ENCODE assay signal across 7 mouse cellular contexts in the genomic region with DNA sequence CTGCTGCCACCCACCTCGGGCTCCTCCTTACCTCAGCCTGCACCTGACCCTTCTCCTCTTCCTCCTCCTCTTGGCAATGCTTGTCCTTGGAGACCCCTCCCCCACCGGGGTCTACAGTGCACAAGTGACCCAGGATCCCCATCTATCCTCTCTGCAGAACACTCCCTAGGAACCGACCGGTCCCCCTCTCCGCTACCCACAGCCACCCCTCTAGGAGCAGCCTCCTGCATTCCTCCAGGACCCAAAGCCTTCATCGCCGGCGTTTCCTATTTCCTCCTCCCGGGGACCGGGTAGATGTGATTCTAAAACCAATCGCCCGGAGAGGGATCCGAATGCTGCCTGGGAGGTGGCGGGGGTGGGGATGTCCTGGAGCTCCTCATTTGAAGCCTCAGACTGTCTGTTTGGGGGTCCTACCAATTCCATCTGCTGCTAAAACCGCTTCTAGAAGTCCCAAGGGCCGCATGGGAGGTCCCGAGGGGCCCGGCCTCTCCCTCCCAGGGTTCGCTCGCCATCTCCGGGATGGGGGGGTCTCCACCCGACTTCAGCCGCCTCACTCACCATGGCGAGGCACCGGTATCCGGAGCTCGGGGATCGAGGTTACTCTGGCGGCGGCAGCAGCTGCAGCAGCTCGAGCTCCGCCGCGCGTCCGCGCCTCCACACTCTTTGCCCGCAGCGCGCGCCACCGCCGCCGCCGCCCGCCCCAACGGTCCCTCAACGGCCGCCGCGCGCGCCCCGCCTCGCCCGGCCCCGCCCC. TPM values are rescaled to one million over a fixed set of nuclear protein-coding genes. Genes with fewer than 3 reads are reported as not detected.
DNase-seq lines count a peak whose midpoint lies in the region; ATAC-seq lines count a peak whose summit lies in the region.

No protein-coding gene starts in this region.

- no peak for DNase-seq in lung, postnatal 25 days (ENCODE audit: low spot score)
- peak; percentile 56 to 62 for DNase-seq in cerebellum, adult 18-20 months
- peak; percentile 50 to 55 for DNase-seq in layer of hippocampus, postnatal 36 days

- H3K27ac ChIP-seq in lung, embryonic 15.5 days = peak overlapping the region; percentile 95
- peak overlapping the region; percentile 99 for H3K27ac ChIP-seq in forebrain, embryonic 15.5 days (replicated peaks)
- H3K27ac ChIP-seq in midbrain, embryonic 16.5 days (ENCODE audit: low read length) = peak overlapping the region; percentile 96

- H3K9ac ChIP-seq in lung, embryonic 15.5 days = peak overlapping the region; percentile 99
- H3K9ac ChIP-seq in forebrain, embryonic 15.5 days (replicated peaks) = peak overlapping the region; percentile 92
- peak overlapping the region; percentile 90 for H3K9ac ChIP-seq in midbrain, embryonic 16.5 days (ENCODE audit: low read depth, low read length)

- WGBS in lung, embryonic 15.5 days = under 1% methylated on average over 57 of the region's 57 CpGs
- WGBS in forebrain, embryonic 15.5 days = under 1% methylated on average over 56 of the region's 57 CpGs
- 0% methylated on average over 55 of the region's 57 CpGs for WGBS in midbrain, embryonic 16.5 days

- H3K36me3 ChIP-seq in lung, embryonic 15.5 days = peaks cover 18% of the 10 kb centered on the region
- H3K36me3 ChIP-seq in forebrain, embryonic 15.5 days = peaks cover 9% of the 10 kb centered on the region; the same call in 1 of the 2 replicates
- peaks cover 10% of the 10 kb centered on the region; the same call in 1 of the 2 replicates for H3K36me3 ChIP-seq in midbrain, embryonic 16.5 days (ENCODE audit: control insufficient read depth, insufficient read depth, low read length)

- peak overlapping the region; percentile 66 for H3K4me2 ChIP-seq in lung, embryonic 15.5 days
- H3K4me2 ChIP-seq in forebrain, embryonic 15.5 days (replicated peaks) = peak overlapping the region; percentile 85
- H3K4me2 ChIP-seq in midbrain, embryonic 16.5 days (ENCODE audit: low read length) = peak overlapping the region; percentile 79

- no peaks in the 10 kb centered on the region for H3K27me3 ChIP-seq in lung, embryonic 15.5 days
- no peaks in the 10 kb centered on the region for H3K27me3 ChIP-seq in forebrain, embryonic 15.5 days
- no peaks in the 10 kb centered on the region for H3K27me3 ChIP-seq in midbrain, embryonic 16.5 days (ENCODE audit: control insufficient read depth, insufficient read depth, low read depth, low read length)

- peak overlapping the region; percentile 92 for H3K4me3 ChIP-seq in lung, embryonic 15.5 days
- peak overlapping the region; percentile 58 for H3K4me3 ChIP-seq in forebrain, embryonic 15.5 days
- peak overlapping the region; percentile 74 for H3K4me3 ChIP-seq in midbrain, embryonic 16.5 days (ENCODE audit: low read depth, low read length)

- no peak; the same call in 1 of the 2 replicates for ATAC-seq in lung, embryonic 15.5 days (ENCODE audit: borderline replicate concordance, extremely low read depth, low FRiP score, low TSS enrichment)
- ATAC-seq in forebrain, embryonic 15.5 days (replicated peaks) = peak; percentile 74
- ATAC-seq in midbrain, embryonic 16.5 days = peak; percentile 8
- ATAC-seq in CD4-positive, CD25-positive, alpha-beta regulatory T cell, adult 4 months = no peak

- H3K4me1 ChIP-seq in lung, embryonic 15.5 days = peaks cover 39% of the 10 kb centered on the region
- peaks cover 41% of the 10 kb centered on the region for H3K4me1 ChIP-seq in forebrain, embryonic 15.5 days
- H3K4me1 ChIP-seq in midbrain, embryonic 16.5 days (ENCODE audit: control insufficient read depth, insufficient read depth, low read length) = peaks cover 32% of the 10 kb centered on the region

- H3K9me3 ChIP-seq in lung, embryonic 15.5 days = no peaks in the 10 kb centered on the region
- H3K9me3 ChIP-seq in forebrain, embryonic 15.5 days = no peaks in the 10 kb centered on the region
- no peaks in the 10 kb centered on the region for H3K9me3 ChIP-seq in midbrain, embryonic 16.5 days (replicated peaks; ENCODE audit: control insufficient read depth, low read length, poor library complexity, severe bottlenecking)

RNA-seq across cellular contexts. Expression of a gene that starts 0.5 kb away (rescaled TPM):
- 101 and 104 TPM in 2 replicates for polyA plus RNA-seq in lung, embryonic 15.5 days (2015; fragmentation: Nextera tagmentation; extraction: Ambion mirVana)
- 291 and 305 TPM in 2 replicates for polyA plus RNA-seq in forebrain, embryonic 15.5 days (2015; fragmentation: Nextera tagmentation; extraction: Ambion mirVana)
- 1,000 to 10,000 TPM; 2,055 to 2,361 TPM for total RNA-seq in layer of hippocampus, postnatal 36 days (2021)
- polyA plus RNA-seq in midbrain, embryonic 16.5 days (2015; fragmentation: Nextera tagmentation; extraction: Ambion mirVana) = 405 and 443 TPM in 2 replicates
- polyA plus RNA-seq in CD4-positive, CD25-positive, alpha-beta regulatory T cell, adult 4 months (2017; shearing (Covaris generic)) = 100 to 1,000 TPM in 1 of 2 experiments, 10 to 100 TPM in 1; 48.5 to 103 TPM

RNA-seq across cellular contexts. Expression of a gene that starts 17.2 kb away (rescaled TPM):
- polyA plus RNA-seq in lung, embryonic 15.5 days (2015; fragmentation: Nextera tagmentation; extraction: Ambion mirVana) = 2.0 and 2.4 TPM in 2 replicates
- 0.13 and 0.29 TPM in 2 replicates for polyA plus RNA-seq in forebrain, embryonic 15.5 days (2015; fragmentation: Nextera tagmentation; extraction: Ambion mirVana)
- total RNA-seq in layer of hippocampus, postnatal 36 days (2021) = not detected
- polyA plus RNA-seq in midbrain, embryonic 16.5 days (2015; fragmentation: Nextera tagmentation; extraction: Ambion mirVana) = 0.22 and 0.23 TPM in 2 replicates
- 10 to 100 TPM in 1 of 2 experiments, 1 to 10 TPM in 1; 7.9 to 10.2 TPM for polyA plus RNA-seq in CD4-positive, CD25-positive, alpha-beta regulatory T cell, adult 4 months (2017; shearing (Covaris generic))

RNA-seq across cellular contexts. Expression of a gene that starts 21.0 kb away (rescaled TPM):
- polyA plus RNA-seq in lung, embryonic 15.5 days (2015; fragmentation: Nextera tagmentation; extraction: Ambion mirVana) = 6.2 and 6.6 TPM in 2 replicates
- 87.4 and 102 TPM in 2 replicates for polyA plus RNA-seq in forebrain, embryonic 15.5 days (2015; fragmentation: Nextera tagmentation; extraction: Ambion mirVana)
- total RNA-seq in layer of hippocampus, postnatal 36 days (2021) = 100 to 1,000 TPM; 345 to 361 TPM
- 186 and 206 TPM in 2 replicates for polyA plus RNA-seq in midbrain, embryonic 16.5 days (2015; fragmentation: Nextera tagmentation; extraction: Ambion mirVana)
- not detected for polyA plus RNA-seq in CD4-positive, CD25-positive, alpha-beta regulatory T cell, adult 4 months (2017; shearing (Covaris generic))

RNA-seq across cellular contexts. Expression of a gene that starts 31.9 kb away (rescaled TPM):
- 11.2 and 12.0 TPM in 2 replicates for polyA plus RNA-seq in lung, embryonic 15.5 days (2015; fragmentation: Nextera tagmentation; extraction: Ambion mirVana)
- polyA plus RNA-seq in forebrain, embryonic 15.5 days (2015; fragmentation: Nextera tagmentation; extraction: Ambion mirVana) = 4.4 TPM in 2 replicates
- total RNA-seq in layer of hippocampus, postnatal 36 days (2021) = 1 to 10 TPM; 2.4 to 2.7 TPM
- polyA plus RNA-seq in midbrain, embryonic 16.5 days (2015; fragmentation: Nextera tagmentation; extraction: Ambion mirVana) = 14.0 and 49.2 TPM in 2 replicates
- polyA plus RNA-seq in CD4-positive, CD25-positive, alpha-beta regulatory T cell, adult 4 months (2017; shearing (Covaris generic)) = not detected

RNA-seq across cellular contexts. Expression of a gene that starts 36.0 kb away (rescaled TPM):
- polyA plus RNA-seq in lung, embryonic 15.5 days (2015; fragmentation: Nextera tagmentation; extraction: Ambion mirVana) = 0.11 and 0.36 TPM in 2 replicates
- 47.9 and 53.1 TPM in 2 replicates for polyA plus RNA-seq in forebrain, embryonic 15.5 days (2015; fragmentation: Nextera tagmentation; extraction: Ambion mirVana)
- total RNA-seq in layer of hippocampus, postnatal 36 days (2021) = 100 to 1,000 TPM; 119 to 124 TPM
- polyA plus RNA-seq in midbrain, embryonic 16.5 days (2015; fragmentation: Nextera tagmentation; extraction: Ambion mirVana) = 83.1 and 89.5 TPM in 2 replicates
- not detected for polyA plus RNA-seq in CD4-positive, CD25-positive, alpha-beta regulatory T cell, adult 4 months (2017; shearing (Covaris generic))

Comparison
In these comparisons a context has a peak if more than half of its experiments do, and no peak if none do; other contexts are left out.
1. ATAC-seq: peak in forebrain, embryonic 15.5 days (single experiment) and midbrain, embryonic 16.5 days (single experiment); none in lung, embryonic 15.5 days (single experiment) and CD4-positive, CD25-positive, alpha-beta regulatory T cell, adult 4 months (single experiment).
2. RNA of a gene that starts 21.0 kb away (polyA plus RNA-seq): 186 to 206 TPM in midbrain, embryonic 16.5 days and 87.4 to 102 TPM in forebrain, embryonic 15.5 days; 6.2 to 6.6 TPM in lung, embryonic 15.5 days and not detected in CD4-positive, CD25-positive, alpha-beta regulatory T cell, adult 4 months; every median in the first group is over 10 times any median in the second.
3. Peak in every context shown above with its lines, with median percentiles within 50 percentile points of each other: H3K27ac ChIP-seq, H3K4me2 ChIP-seq, H3K4me3 ChIP-seq and H3K9ac ChIP-seq.